Mouse (Mus musculus) cerebellum, adult 9-10 months (tissue): ENCODE results near the gene Tardbp.

ENCODE experiments used
- DNase-seq: peaks from one replicate; pipeline ENCODE4 v3.0.0; 2022

Tardbp gene

DNA sequence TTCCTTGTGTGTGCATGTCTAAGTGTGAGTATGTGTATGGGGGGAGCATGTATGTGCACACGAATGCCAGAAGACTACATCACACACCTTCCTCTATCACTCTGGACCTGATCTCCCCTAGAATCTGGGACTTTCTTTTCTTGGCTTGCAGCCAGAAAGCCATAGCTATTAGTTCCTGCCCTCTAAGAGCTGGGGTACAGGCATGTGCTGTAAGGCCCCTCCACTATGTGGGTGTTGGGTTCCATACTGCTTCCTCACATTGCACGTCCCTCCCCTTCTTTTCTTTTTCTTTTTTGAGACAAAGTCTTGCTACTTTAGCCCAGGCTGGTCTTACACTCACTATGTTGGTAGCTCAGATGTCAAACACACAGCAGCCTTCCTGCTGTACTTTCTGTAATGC is 8.5 kb upstream of the Tardbp start:
- no peak for DNase-seq

DNA sequence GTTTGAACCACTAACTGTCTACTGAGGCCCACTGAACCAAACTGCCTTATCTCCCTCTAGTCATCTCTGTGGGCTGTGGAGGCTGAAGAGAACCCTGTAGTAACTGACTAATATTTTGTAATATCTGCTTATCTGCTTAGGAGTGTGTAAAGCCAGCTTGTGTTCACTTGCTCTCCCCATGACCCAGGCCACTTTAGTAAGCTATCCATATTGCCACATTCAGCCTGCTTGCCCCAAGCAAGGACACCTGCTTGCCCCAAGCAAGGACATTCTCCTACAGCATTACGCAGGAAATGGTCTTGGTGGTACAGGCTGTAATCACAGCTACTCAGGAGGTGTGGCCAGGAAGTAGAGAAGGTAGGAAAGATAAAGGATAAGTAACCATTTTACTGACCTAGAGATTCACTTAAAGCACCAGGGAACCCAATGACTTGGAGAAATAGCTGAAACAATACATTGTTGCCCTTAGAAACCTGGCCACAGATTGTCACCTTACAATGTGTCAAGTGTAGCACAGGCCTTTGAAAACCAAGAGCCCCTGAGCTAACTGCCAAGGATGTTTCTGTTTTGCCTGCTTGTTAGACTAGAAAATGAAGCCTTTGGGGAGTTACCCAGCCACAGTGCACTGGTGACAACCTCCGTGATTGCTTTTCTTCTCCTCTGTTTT is 6.7 kb upstream of the Tardbp start:
- no peak for DNase-seq

DNA sequence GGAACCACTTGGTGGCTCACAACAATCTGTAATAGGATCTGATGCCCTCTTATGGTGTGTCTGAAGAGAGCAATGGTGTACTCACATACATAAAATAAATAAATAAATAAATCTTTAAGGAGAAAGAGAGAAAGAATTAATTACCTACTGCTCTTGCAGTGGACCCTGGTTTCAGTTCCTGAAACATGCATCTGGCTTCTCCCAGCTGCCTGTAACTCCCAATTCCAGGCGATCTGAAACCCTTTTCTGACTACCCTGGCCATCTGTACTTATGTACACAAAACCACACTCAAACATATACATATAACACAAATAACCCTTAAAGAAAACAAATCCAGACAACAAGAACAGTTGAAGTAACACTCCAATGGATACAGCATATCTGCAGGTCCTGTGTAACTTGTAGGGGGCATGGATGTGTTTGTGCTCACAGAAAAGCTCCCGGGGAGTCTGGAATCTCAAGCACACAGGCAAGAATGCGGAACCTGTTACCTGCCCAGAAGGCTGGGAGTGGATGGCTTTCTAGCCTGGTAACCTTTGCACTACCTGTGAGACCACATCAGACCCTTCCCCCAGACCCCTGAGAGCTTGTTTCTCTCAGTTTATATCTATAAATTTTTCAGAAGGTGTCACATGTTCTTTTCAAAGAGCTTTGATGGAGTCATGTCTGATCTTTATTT is 5.3 kb upstream of the Tardbp start:
- DNase-seq: no peak

DNA sequence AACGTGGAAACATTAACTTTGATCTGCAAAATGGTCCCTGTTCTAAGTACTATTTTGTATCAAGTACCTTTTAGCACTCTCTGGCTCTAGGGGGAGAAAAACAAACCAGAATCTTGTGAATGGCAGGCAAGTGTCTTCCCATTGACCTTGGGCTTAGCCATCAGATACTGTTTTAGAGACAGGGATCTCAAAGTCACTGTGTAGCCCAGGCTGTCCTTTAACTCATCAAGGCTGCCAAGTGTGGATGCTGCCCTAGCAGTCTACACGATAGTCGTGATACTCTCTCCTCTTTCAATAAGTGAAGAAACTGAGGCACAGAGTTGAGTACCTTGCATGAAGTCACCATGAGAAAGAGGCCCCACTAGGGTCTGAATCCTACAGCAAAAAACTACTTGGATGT is 427 bp upstream of the Tardbp start:
- DNase-seq: no peak

DNA sequence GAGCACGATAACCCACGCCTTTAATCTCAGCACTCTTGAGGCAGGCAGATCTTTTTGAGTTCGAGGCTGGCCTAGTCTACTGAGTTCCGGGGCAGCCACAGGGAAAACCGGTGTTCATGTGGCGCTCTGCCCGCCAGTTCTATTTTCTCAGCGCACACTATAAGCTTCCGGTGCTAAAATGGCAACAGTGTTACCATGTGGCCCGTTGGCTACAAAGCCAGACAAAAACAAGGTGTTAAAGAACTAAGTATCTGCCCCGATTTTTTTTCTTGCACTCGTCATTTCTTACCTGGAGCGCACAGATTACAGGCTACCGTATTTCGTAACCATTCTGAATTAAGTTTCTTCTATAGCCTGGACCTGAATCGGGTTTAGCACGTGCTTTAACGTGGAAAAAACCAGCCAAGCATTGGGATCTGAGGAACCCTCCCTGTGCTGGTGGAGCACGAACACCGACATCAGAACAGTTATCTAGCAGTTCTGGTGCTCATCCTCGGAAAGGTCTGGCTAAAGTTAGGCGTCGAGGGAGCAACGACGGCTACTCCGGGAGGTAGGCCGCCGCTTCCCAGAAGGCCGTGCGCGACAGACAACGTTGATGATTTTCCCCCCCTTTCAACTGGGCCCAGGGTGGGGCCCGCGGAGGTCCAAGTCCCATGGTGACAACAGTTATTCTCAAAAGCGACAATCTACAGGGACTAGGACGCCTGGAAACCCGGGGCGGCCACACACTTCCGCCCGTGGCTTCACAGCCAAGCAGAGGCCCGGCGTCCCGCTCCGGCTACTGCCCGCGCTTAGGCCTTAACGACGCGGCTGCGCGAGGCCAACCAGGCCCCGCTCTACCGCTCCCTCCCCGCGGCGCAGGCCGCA is 830 bp downstream of the Tardbp start:
- DNase-seq: peak; percentile 48

DNA sequence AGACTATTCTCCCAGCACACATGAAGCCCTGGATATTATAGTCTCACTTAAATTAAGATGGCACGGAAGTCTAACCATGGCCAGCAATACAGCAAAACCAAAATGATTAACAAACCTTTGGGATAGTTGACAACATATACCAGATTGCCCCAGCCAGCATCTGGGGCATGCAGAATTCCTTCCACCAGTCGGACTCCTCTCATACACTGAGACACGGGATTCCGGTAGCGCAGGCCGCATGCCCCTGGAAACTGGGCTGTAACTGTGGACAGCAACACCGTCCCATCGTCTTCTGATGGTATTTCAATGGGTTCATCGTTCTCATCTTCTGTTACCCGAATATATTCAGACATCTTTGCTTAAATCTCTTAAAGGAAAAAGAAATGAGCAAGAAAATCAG is 1.8 kb downstream of the Tardbp start:
- no peak for DNase-seq

DNA sequence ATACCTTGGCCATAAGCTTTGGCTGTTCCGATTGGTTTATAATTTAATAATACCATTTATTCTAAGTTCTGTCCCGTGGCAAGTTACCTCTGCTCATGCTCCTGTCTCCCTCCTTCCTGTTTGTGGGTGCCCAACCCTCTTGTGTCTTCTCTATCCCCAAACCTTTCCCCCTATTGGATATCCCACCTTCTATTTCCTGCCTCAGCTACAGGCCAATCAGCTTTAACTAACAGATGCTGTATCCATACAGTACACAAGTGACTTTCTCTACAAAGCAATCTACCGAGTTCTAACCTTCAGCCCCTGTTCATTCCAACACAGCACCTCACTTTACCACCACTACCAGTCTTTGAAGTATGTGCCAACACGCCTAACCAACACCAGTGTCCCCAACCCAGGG is 3.2 kb downstream of the Tardbp start:
- DNase-seq: no peak

DNA sequence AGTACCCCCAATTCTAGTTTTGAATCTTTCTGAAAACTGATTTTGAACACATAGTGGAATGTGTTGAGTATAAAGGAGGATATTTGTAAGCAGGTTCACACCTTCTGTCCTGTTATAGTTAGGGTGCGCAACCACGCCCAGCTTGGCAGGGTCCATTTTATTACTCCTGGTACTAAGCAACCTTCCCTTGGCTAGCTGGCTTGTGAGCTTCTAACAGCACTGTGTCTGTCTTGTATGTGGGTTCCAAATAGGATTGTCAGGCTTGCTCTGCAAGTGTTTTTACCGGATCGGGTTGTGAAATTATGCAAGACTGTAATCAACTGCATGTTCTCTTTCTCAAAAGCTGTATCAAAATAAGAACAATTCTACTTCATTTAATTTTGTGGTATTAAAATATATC is 4.3 kb downstream of the Tardbp start:
- no peak for DNase-seq

DNA sequence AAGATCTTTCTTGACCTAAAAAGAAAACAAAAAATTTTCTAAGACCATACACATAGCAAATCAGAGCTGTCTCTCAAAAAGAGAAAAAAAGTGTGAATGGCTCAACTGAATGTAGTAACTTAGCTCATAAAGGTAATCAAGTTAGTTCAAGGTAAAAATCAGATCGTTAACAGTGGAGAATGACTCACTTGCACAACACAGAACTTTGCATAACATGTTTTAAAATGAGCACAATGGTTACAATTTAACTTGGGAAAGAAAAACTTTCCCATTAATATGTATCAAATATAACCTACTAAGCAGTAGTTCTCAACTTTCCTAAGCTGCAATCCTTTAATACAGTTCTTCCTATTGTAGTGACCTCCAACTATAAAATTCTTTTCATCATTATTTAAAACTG is 6.1 kb downstream of the Tardbp start:
- no peak for DNase-seq

DNA sequence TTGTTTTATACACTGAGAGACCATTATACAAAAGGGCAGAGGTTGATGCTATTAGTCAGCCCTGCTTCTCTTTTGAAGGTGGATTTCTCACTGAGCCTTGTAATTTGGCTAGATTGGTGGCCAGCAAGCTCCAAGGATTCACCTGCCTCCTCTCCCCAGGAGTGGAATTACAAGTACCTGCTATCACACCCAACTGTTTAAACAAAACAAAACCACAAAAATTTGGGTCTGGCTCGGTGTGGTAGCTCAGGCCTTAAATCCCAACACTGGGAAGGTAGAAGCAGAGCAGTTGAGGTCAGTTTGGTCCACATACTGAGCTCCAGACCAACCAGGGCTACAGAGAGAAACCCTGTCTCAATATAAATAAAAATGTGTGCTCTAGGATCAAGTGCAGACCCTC is 7.0 kb downstream of the Tardbp start:
- DNase-seq: no peak

DNA sequence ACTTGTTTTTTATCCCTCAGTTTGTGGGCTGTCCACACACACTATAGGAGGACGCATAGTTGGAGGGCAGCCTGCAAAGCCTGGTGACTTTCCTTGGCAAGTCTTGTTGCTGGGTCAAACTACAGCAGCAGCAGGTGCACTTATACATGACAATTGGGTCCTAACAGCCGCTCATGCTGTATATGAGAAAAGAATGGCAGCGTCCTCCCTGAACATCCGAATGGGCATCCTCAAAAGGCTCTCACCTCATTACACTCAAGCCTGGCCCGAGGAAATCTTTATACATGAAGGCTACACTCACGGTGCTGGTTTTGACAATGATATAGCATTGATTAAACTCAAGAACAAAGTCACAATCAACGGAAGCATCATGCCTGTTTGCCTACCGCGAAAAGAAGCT is 13.1 kb downstream of the Tardbp start:
- no peak for DNase-seq

DNA sequence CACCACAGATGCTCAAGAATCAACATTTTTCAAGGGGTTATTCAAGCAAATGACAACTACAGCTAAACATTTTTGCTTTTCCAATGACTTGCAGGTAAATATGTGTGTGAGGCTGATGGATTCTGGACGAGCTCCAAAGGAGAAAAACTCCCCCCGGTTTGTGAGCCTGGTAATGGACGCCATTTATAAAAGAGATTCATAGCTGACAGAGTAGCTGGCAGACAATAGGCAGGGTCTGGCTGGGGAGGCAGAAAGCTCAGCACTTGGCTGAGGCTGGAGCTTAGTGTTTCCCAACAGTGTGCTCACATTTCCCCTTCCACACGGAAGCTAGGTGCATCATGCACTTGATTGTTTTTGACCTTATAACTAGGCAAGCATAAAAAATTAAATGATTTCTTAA is 14.3 kb downstream of the Tardbp start:
- no peak for DNase-seq

DNA sequence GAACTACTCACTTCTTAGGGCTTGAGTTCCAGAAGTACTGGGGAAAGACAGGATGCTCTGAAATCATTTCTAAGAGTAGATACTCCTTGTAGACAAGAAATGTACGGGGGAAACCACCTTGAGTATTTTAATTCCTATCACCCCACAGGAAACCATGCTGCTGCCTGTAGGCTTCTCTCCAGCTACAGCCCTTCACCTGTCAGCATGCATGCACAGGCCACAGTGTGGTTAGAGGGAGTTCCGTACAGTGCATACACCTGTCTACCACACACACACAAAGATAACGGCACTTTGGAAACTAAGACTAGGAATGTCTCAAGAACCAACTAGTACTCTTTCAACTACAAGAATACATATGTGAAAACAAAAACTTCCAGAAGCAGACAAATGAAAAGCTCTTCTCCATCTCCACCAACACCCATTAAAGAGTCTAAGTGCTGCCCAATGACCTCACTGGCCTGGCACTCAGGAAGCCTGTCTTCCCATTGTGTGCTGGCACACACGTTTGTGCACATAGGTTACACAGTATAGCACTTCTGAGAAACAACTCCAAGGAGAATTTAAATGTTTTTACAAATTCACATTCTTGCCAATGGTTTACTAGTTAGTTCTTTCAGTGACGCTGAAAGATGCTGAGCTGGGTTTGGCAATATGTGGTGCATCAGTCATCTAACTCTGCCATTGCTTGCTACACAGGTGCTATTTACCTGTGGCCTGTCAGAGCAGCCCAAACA is 16.0 kb downstream of the Tardbp start:
- no peak for DNase-seq

DNA sequence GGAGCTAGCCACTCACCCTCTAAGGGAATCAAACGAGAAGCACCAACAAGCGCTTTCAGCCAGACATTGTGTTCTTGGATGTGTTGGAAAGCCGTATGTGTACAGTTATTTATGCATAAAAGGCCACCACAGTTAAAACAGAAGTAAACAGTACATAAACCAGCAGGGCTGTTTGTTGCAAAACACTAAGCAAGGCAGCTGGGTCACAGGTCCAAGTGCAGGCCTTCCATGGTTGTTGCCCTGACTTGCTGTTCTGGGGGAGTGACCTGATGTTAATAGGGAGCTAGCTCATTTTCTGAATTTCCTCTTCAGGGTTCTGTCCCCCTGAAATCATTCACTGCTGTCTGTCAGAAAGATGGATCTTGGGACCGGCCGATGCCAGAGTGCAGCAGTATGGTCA is 17.0 kb downstream of the Tardbp start:
- no peak for DNase-seq

DNA sequence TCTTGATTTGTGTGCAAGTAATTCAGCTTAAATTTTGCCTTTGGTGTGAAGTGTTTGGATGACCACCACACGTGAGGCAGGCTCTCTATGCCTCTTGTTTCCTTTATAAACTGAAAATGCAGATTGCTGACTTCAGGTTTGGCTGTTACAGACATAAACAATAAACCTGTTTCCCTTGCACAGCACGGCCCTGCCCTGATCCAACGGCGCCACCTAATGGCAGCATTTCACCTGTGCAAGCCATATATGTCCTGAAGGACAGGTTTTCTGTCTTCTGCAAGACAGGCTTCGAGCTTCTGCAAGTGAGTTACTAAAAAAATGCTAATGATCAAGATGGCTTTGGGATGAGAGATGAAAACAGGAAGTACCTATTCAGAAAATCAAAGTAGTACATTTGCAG is 19.1 kb downstream of the Tardbp start:
- DNase-seq: peak; percentile 77

DNA sequence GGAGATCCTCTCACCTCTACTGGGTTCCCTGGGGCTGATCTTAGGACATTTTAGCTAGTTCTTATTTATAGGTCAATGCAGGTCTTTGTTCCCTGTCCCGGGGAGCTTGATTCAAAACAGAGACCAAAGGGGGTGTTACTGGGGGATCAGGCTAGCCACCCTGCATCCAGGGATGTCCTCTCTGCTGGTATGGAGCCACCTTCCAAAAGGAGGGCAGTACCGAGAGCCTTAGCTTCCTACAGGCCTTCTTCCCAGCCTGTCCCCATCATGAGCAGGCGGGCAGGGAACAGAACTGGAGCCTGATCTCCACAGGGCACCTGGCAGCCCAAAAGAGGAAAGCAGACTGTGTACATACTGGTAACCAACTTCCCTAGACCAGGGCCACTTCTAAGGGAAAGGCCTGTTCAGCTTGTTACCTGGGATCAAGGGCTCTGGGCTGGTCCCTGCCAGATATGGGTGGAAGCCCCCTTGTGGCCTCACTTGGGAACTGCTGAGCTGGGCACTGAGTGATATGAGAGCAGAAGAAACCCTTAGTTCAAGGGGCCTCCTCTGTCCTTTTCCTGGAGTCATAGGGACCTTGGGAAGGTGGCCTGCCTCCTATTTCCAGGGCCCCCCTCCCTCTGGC is 22.2 kb downstream of the Tardbp start:
- DNase-seq: peak; percentile 49

DNA sequence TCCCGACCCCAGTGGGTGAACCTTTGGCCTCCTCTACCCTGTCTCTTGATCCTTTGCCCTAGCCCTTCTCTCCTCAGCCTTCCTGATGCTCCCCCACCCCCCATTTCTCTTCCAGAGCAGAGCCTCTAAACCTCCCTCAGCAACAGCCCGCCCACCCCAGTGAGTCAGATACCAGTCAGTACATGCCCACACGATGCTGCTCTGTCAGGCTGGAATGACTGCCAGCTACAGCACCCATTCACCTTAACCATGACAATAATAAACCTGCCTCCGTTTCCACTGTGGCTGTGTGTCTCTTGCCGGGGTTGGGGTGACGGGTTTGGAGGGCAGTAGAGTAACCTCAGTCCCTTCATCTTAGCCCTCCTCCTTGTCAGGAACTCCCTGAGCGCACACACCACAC is 22.7 kb downstream of the Tardbp start:
- no peak for DNase-seq

DNA sequence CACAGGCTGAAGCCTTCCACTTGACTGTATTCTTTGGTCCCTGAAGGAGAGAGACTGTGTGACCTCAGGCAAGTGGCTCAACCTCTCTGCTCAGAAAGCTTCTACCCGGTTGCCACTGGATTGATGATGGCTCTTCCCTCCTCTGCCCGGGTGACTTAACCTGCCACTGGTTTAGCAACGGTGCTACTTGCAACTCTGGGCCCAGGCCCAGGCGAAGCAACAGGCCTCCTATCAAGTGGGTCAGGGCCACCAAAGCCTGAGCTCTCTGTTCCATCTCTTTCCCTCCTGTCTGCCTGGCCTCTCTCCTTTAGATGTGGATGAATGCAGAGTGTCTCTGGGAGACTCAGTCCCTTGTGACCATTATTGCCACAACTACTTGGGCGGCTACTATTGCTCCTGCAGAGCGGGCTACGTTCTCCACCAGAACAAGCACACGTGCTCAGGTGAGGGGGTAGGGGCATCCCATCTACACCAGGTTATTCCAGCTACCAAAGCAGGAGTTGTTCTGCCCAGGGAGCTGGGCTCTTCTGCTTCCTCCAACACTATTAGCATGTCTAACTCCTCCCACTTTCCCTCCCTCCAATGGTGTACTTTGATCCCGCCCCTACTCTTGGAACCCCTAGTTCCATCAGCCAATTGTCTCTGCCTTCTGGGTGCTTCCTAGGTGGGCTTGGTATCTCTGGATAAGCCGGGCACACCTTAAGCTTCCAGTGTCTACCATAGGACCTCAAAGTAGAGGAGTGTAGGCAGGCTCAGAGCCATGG is 23.3 kb downstream of the Tardbp start:
- no peak for DNase-seq

DNA sequence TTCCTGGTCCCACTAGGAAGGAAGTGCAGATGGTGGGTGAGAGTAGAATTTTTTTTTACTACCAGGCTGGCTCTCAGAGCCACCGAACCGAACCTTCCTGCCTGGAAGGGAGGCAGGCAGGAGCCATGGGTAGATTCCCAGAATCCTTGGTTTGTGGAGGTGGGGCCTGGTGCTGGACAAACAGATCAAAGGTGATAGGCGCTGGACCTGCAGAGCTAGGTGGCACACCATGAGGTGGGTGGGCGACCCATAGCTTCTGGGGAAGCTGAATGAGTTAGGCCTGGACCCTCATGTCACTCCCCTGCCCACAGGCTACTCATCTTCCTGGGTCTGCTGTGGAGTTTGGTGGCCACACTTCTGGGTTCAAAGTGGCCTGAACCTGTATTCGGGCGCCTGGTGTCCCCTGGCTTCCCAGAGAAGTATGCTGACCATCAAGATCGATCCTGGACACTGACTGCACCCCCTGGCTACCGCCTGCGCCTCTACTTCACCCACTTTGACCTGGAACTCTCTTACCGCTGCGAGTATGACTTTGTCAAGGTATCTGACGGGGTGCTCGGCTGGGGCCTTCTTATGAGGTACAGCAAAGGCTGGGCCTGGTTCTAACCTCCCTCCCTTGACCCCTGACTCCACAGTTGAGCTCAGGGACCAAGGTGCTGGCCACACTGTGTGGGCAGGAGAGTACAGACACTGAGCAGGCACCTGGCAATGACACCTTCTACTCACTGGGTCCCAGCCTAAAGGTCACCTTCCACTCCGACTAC is 24.3 kb downstream of the Tardbp start, which contains the start of gene Masp2:
Masp2 (plus strand) TSS at position 198 of the 764 bp plus-strand sequence.
- DNase-seq: no peak

DNA sequence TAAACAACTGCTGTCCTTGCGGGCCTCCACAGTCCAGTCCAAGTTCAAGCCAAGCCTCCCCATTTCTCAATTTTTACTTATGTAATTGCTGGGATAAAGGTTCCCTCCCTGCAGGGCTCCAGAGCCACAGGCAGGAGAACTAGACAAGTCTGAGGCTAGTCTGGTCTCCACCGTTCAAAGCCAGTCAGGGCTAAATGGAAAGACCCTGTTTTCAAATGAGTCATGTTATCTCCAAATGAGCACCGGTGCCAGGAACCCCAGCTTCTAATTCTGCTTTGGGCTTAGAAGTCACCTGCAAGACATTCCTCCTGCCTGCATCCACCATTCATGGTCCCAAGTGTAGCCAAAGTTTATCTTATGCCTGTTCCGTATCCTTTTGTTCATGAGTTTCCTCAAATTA is 24.9 kb downstream of the Tardbp start:
- no peak for DNase-seq

DNA sequence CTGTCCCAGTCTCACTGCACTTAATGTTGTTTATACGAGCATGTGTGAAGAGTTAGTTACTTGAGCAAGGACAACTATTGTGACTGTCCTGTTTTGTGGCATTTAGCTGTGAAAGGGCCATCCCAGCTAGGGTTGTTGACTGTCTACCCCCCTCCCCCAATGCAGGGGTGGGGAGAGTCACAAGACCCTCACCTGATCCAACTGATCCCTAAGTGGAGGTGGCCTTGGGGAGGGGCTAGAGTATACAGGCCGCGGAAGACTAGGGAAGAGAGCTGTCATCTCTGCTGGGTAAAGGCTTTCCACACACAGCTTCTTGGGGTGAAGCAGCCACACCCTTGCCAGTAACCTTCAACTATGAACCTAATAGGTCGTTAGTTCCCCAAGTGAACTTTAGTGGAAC is 26.5 kb downstream of the Tardbp start:
- DNase-seq: no peak
